Mouse (Mus musculus): Measurements from ENCODE around the gene Impg1.

- TF ChIP-seq POLR2A (IDR thresholded peaks at IDR 0.05; ENCODE audit: control insufficient read depth, low read depth, low read length) (no peak), CTCF (IDR thresholded peaks at IDR 0.05; ENCODE audit: control insufficient read depth, insufficient read depth, insufficient replicate concordance, low read depth, low read length) (no peak)
Measured at GRCm38 (mm10) chr9:80277157-80277556, 188.1 kb downstream of the Impg1 start.
